Mouse (Mus musculus): ENCODE measurements around the gene Fut7.

- no peak for TF ChIP-seq MYOD1 (IDR thresholded peaks at IDR 0.05; ENCODE audit: control insufficient read depth, insufficient read length, low read depth)
- TF ChIP-seq CTCF (IDR thresholded peaks at IDR 0.05; ENCODE audit: control insufficient read depth, insufficient read depth, insufficient read length), result peak; percentile 50
- TF ChIP-seq USF1 (IDR thresholded peaks at IDR 0.05; ENCODE audit: low read depth), result no peak
Observed at GRCm38 (mm10) chr2:25402377-25402971, 20.6 kb upstream of the Fut7 start.
